Mouse (Mus musculus) limb, embryonic 10.5 days (tissue): ENCODE data around the gene Clybl. TPM values are rescaled to one million over a fixed set of nuclear protein-coding genes. Genes with fewer than 3 reads are reported as not detected.

Source experiments
- DNase-seq: peaks from one replicate; pipeline ENCODE4 v3.0.0-alpha.2; 2017; ENCODE audit warnings: low spot score
- H3K27ac ChIP-seq: fragments of 300-500 bp; sonication (generic); 2 replicates; pipeline ENCODE4 v1.5.1; 2016; ENCODE audit warnings: mild to moderate bottlenecking
- H3K27me3 ChIP-seq: fragments of 300-500 bp; sonication (generic); 2 replicates; pipeline ENCODE4 v1.6.1; 2016; ENCODE audit warnings: low read depth, mild to moderate bottlenecking; ENCODE audit not compliant: poor library complexity, severe bottlenecking
- H3K36me3 ChIP-seq: fragments of 300-500 bp; sonication (generic); 2 replicates; pipeline ENCODE4 v1.6.1; 2016; ENCODE audit warnings: mild to moderate bottlenecking, moderate library complexity
- H3K4me1 ChIP-seq: fragments of 300-500 bp; sonication (generic); 2 replicates; pipeline ENCODE4 v1.6.1; 2016
- H3K4me3 ChIP-seq: fragments of 300-500 bp; sonication (generic); 2 replicates; pipeline ENCODE4 v1.5.1; 2016; ENCODE audit warnings: mild to moderate bottlenecking, moderate library complexity
- H3K9me3 ChIP-seq: fragments of 300-500 bp; sonication (generic); replicated peaks from 2 replicates; pipeline ENCODE4 v1.6.1; 2016; ENCODE audit warnings: mild to moderate bottlenecking
- WGBS: fragments of 180-500 bp; shearing (Covaris S2); methylation state at CpG from one replicate; pipeline ENCODE4 v1.1.7; 2016; 5-methylcytosine and 5-hydroxymethylcytosine counted together
- polyA plus RNA-seq: library from polyadenylated mRNA; unstranded; fragments of >200 nt; fragmentation: Nextera tagmentation; extraction: Ambion mirVana; gene quantifications from 2 replicates; pipeline ENCODE4 v1.2.1, GENCODE M21; 2016

Gene Clybl
- polyA plus RNA-seq, 1 experiment from 2014 or later, result 25.1 TPM

GRCm38 (mm10) chr14:122398676-122399075 lies 217.2 kb downstream of the Clybl start:
- Histone ChIP-seq H3K9me3 (no peaks in the 10 kb centered on the region; the same call in 1 of the 2 replicates), H3K27ac (no peak overlapping the region), H3K27me3 (peaks cover 5% of the 10 kb centered on the region; the same call in 1 of the 2 replicates), H3K4me3 (no peak overlapping the region), H3K4me1 (peaks cover 23% of the 10 kb centered on the region), H3K36me3 (no peaks in the 10 kb centered on the region)
- no peak for DNase-seq
- WGBS, result 85% methylated on average over 4 of the region's 4 CpGs

- Histone ChIP-seq H3K27ac (no peak overlapping the region), H3K4me1 (peaks cover 30% of the 10 kb centered on the region), H3K4me3 (no peak overlapping the region), H3K36me3 (no peaks in the 10 kb centered on the region), H3K9me3 (no peaks in the 10 kb centered on the region; the same call in 1 of the 2 replicates), H3K27me3 (peaks cover 17% of the 10 kb centered on the region)
- 54% methylated on average over 5 of the region's 5 CpGs for WGBS
- DNase-seq, result no peak
These were observed 218.4 kb downstream of the Clybl start for GRCm38 (mm10) chr14:122399906-122400305.

GRCm38 (mm10) chr14:122401886-122402285 lies 220.4 kb downstream of the Clybl start:
- H3K4me1 ChIP-seq, result peaks cover 50% of the 10 kb centered on the region

GRCm38 (mm10) chr14:122402716-122403258 lies 221.3 kb downstream of the Clybl start:
- 68% methylated on average over 12 of the region's 12 CpGs for WGBS
- Histone ChIP-seq H3K36me3 (no peaks in the 10 kb centered on the region), H3K27me3 (peaks cover 43% of the 10 kb centered on the region), H3K9me3 (no peaks in the 10 kb centered on the region), H3K4me3 (no peak overlapping the region), H3K4me1 (peaks cover 54% of the 10 kb centered on the region), H3K27ac (no peak overlapping the region; the same call in 1 of the 2 replicates)
- no peak for DNase-seq

More at GRCm38 (mm10) chr14:122401886-122402285, 220.4 kb downstream of the Clybl start:
- DNase-seq, result no peak
- H3K9me3 ChIP-seq, result no peaks in the 10 kb centered on the region
- no peak overlapping the region for H3K4me3 ChIP-seq
- no peaks in the 10 kb centered on the region for H3K36me3 ChIP-seq
- H3K27ac ChIP-seq, result no peak overlapping the region
- 77% methylated on average over 11 of the region's 11 CpGs for WGBS
- peaks cover 34% of the 10 kb centered on the region for H3K27me3 ChIP-seq

GRCm38 (mm10) chr14:122403422-122403940 lies 222.0 kb downstream of the Clybl start:
- Histone ChIP-seq H3K9me3 (no peaks in the 10 kb centered on the region), H3K4me1 (peaks cover 59% of the 10 kb centered on the region), H3K4me3 (no peak overlapping the region), H3K27me3 (peaks cover 50% of the 10 kb centered on the region), H3K27ac (peak overlapping the region; percentile 27; the same call in 1 of the 2 replicates), H3K36me3 (no peaks in the 10 kb centered on the region)
- no peak for DNase-seq
- WGBS, result 82% methylated on average over 3 of the region's 3 CpGs

GRCm38 (mm10) chr14:122404596-122405154 lies 223.2 kb downstream of the Clybl start:
- H3K27ac ChIP-seq, result no peak overlapping the region
- no peak for DNase-seq
- H3K9me3 ChIP-seq, result no peaks in the 10 kb centered on the region
- H3K36me3 ChIP-seq, result no peaks in the 10 kb centered on the region
- 82% methylated on average over 7 of the region's 7 CpGs for WGBS
- H3K4me1 ChIP-seq, result peaks cover 62% of the 10 kb centered on the region
- peaks cover 52% of the 10 kb centered on the region for H3K27me3 ChIP-seq
- H3K4me3 ChIP-seq, result no peak overlapping the region

- no peaks in the 10 kb centered on the region for H3K36me3 ChIP-seq
- peaks cover 52% of the 10 kb centered on the region for H3K27me3 ChIP-seq
- H3K4me1 ChIP-seq, result peaks cover 59% of the 10 kb centered on the region
- H3K9me3 ChIP-seq, result no peaks in the 10 kb centered on the region
- no peak overlapping the region for H3K27ac ChIP-seq
- DNase-seq, result no peak
- 58% methylated on average over 12 of the region's 12 CpGs for WGBS
- H3K4me3 ChIP-seq, result peak overlapping the region; percentile 60
These were observed 223.7 kb downstream of the Clybl start for GRCm38 (mm10) chr14:122405236-122405635.

GRCm38 (mm10) chr14:122405897-122406540 lies 224.5 kb downstream of the Clybl start:
- Histone ChIP-seq H3K4me1 (peaks cover 56% of the 10 kb centered on the region), H3K27ac (peak overlapping the region; percentile 93), H3K4me3 (peak overlapping the region; percentile 60), H3K36me3 (no peaks in the 10 kb centered on the region), H3K27me3 (peaks cover 52% of the 10 kb centered on the region), H3K9me3 (no peaks in the 10 kb centered on the region)
- peak; percentile 51 for DNase-seq
- WGBS, result under 1% methylated on average over 18 of the region's 18 CpGs

- H3K27ac ChIP-seq, result peak overlapping the region; percentile 93
- peaks cover 58% of the 10 kb centered on the region for H3K4me1 ChIP-seq
- peaks cover 52% of the 10 kb centered on the region for H3K27me3 ChIP-seq
- H3K9me3 ChIP-seq, result no peaks in the 10 kb centered on the region
- peak overlapping the region; percentile 60 for H3K4me3 ChIP-seq
- WGBS, result 2% methylated on average over 58 of the region's 58 CpGs
- peak; percentile 72 for DNase-seq
- no peaks in the 10 kb centered on the region for H3K36me3 ChIP-seq
These were observed 225.2 kb downstream of the Clybl start for GRCm38 (mm10) chr14:122406541-122407219.

- H3K27ac ChIP-seq, result peak overlapping the region; percentile 84
- H3K4me3 ChIP-seq, result no peak overlapping the region
- no peak for DNase-seq
- H3K4me1 ChIP-seq, result peaks cover 38% of the 10 kb centered on the region
- peaks cover 6% of the 10 kb centered on the region; the same call in 1 of the 2 replicates for H3K27me3 ChIP-seq
- H3K9me3 ChIP-seq, result no peaks in the 10 kb centered on the region
- 36% methylated on average over 2 of the region's 2 CpGs for WGBS
- no peaks in the 10 kb centered on the region for H3K36me3 ChIP-seq
These were observed 231.5 kb downstream of the Clybl start for GRCm38 (mm10) chr14:122412841-122413541.

GRCm38 (mm10) chr14:122413542-122413928 lies 232.0 kb downstream of the Clybl start:
- peaks cover under 1% of the 10 kb centered on the region; the same call in 1 of the 2 replicates for H3K27me3 ChIP-seq

GRCm38 (mm10) chr14:122414786-122415185 lies 233.3 kb downstream of the Clybl start:
- H3K4me3 ChIP-seq, result no peak overlapping the region
- WGBS, result 94% methylated on average over 2 of the region's 2 CpGs
- no peaks in the 10 kb centered on the region for H3K27me3 ChIP-seq
- H3K4me1 ChIP-seq, result peaks cover 35% of the 10 kb centered on the region
- no peak overlapping the region for H3K27ac ChIP-seq
- no peak for DNase-seq
- no peaks in the 10 kb centered on the region for H3K9me3 ChIP-seq
- no peaks in the 10 kb centered on the region for H3K36me3 ChIP-seq

More at GRCm38 (mm10) chr14:122413542-122413928, 232.0 kb downstream of the Clybl start:
- H3K27ac ChIP-seq, result peak overlapping the region; percentile 84
- peaks cover 35% of the 10 kb centered on the region for H3K4me1 ChIP-seq
- 64% methylated on average over 2 of the region's 2 CpGs for WGBS
- no peaks in the 10 kb centered on the region for H3K36me3 ChIP-seq
- H3K9me3 ChIP-seq, result no peaks in the 10 kb centered on the region
- no peak overlapping the region for H3K4me3 ChIP-seq
- no peak for DNase-seq
